Mouse (Mus musculus): ENCODE measurements around the gene Rsg1. TPM values are rescaled to one million over a fixed set of nuclear protein-coding genes. Genes with fewer than 3 reads are reported as not detected.

The Rsg1 gene
- polyA plus RNA-seq, 1 experiment = 2.9 TPM

DNA sequence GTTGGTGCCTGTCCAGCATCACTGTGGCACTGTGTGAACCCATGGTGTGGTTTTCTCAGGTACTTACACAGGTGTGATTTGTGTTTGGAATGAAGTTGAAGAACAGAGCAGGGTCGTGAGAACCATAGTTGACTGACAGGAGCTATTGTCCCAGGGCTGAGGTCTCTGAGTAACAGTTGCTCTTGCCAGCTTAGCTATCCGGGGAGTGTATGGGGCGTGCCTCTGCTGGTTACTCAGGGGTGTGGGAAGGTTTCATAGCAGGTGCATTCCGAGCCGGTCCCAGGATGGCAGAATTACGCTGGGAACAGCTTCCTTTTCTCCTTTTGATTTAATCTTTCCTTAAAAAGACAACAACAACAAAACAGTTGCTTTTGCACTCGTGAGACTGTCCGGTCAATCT, 32.9 kb upstream of the Rsg1 start:
- Histone ChIP-seq H3K27me3 (ENCODE audit: control insufficient read depth, insufficient read depth, low read length) (no peaks in the 10 kb centered on the region), H3K36me3 (ENCODE audit: control insufficient read depth, insufficient read depth, low read length) (no peaks in the 10 kb centered on the region; the same call in 1 of the 2 replicates), H3K27ac (ENCODE audit: control insufficient read depth, insufficient read depth, low read depth, low read length) (no peak overlapping the region), H3K4me3 (ENCODE audit: control insufficient read depth, low read depth, low read length) (no peak overlapping the region), H3K4me1 (ENCODE audit: control insufficient read depth, insufficient read depth, low read length) (peaks cover 2% of the 10 kb centered on the region; the same call in 1 of the 2 replicates)
- no peak for TF ChIP-seq POLR2A (IDR thresholded peaks at IDR 0.05; ENCODE audit: control insufficient read depth, low read depth, low read length)
- TF ChIP-seq CTCF (IDR thresholded peaks at IDR 0.05; ENCODE audit: control insufficient read depth, insufficient read depth, insufficient replicate concordance, low read depth, low read length) = no peak

DNA sequence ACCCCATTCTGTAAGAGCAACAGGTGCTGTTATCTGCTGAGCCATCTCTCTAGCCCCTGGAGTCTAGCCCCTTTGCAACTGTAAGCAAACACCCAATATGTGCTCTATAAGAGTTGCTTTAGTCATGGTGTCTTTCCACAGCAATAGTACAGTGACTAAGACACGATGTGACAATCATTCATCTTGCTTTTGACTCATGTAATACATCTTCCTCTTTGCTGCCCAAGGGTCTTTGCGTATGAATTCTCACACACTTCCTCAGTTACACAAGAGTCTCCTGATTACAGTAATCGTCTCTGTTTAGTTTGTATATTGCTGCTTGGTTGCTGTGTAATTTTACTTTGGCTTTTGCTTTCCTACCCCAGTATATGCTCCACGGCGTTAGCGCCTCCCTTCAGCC, 31.8 kb upstream of the Rsg1 start:
- H3K27ac ChIP-seq (ENCODE audit: control insufficient read depth, insufficient read depth, low read depth, low read length) = no peak overlapping the region
- no peaks in the 10 kb centered on the region; the same call in 1 of the 2 replicates for H3K36me3 ChIP-seq (ENCODE audit: control insufficient read depth, insufficient read depth, low read length)
- no peak for TF ChIP-seq POLR2A (IDR thresholded peaks at IDR 0.05; ENCODE audit: control insufficient read depth, low read depth, low read length)
- no peak for TF ChIP-seq CTCF (IDR thresholded peaks at IDR 0.05; ENCODE audit: control insufficient read depth, insufficient read depth, insufficient replicate concordance, low read depth, low read length)
- H3K4me1 ChIP-seq (ENCODE audit: control insufficient read depth, insufficient read depth, low read length) = no peaks in the 10 kb centered on the region
- no peaks in the 10 kb centered on the region for H3K27me3 ChIP-seq (ENCODE audit: control insufficient read depth, insufficient read depth, low read length)
- no peak overlapping the region for H3K4me3 ChIP-seq (ENCODE audit: control insufficient read depth, low read depth, low read length)

DNA sequence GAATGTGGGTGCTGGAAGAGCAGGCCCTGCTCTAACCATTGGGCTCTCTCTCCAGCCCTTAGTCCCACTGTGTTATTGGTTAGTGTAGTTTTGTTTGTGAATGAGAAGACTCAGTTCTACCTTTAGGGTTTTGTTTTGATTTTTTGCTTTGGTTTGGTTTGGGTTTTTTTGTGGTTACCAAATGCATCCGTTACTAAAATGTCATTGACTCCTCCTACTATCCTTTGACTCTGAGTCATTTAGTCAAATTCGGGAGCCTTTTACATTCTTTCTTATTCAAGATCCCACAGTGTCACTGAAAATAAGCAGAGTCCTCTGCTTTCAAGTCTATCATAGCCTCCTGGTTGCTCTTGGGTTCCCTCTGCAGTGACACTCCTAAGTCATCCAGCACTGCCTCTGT, 29.8 kb upstream of the Rsg1 start:
- no peaks in the 10 kb centered on the region; the same call in 1 of the 2 replicates for H3K36me3 ChIP-seq (ENCODE audit: control insufficient read depth, insufficient read depth, low read length)
- no peak for TF ChIP-seq CTCF (IDR thresholded peaks at IDR 0.05; ENCODE audit: control insufficient read depth, insufficient read depth, insufficient replicate concordance, low read depth, low read length)
- TF ChIP-seq POLR2A (IDR thresholded peaks at IDR 0.05; ENCODE audit: control insufficient read depth, low read depth, low read length) = no peak
- H3K4me3 ChIP-seq (ENCODE audit: control insufficient read depth, low read depth, low read length) = no peak overlapping the region
- H3K4me1 ChIP-seq (ENCODE audit: control insufficient read depth, insufficient read depth, low read length) = no peaks in the 10 kb centered on the region
- H3K27ac ChIP-seq (ENCODE audit: control insufficient read depth, insufficient read depth, low read depth, low read length) = no peak overlapping the region
- no peaks in the 10 kb centered on the region for H3K27me3 ChIP-seq (ENCODE audit: control insufficient read depth, insufficient read depth, low read length)

DNA sequence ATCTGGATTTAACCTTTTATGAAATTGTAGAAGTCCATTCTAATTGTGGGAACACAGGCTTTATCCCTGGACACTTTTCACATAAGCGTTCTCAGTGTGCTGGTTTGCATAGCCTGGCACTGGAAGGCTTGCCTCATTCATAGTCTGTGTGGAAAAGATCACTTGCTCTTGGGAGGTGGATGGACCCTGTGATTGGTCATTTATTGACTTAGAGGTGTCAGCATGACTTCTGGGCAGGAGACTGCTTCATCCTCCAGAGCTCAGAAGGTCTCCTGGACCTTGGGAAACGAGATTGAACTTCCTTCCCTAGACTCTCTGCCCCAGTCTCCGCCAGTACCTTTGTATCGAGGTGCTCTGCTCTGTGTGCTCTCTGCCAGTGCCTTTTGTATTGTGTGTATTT, 29.3 kb upstream of the Rsg1 start:
- Histone ChIP-seq H3K27me3 (ENCODE audit: control insufficient read depth, insufficient read depth, low read length) (no peaks in the 10 kb centered on the region), H3K36me3 (ENCODE audit: control insufficient read depth, insufficient read depth, low read length) (no peaks in the 10 kb centered on the region; the same call in 1 of the 2 replicates)
- TF ChIP-seq CTCF (IDR thresholded peaks at IDR 0.05; ENCODE audit: control insufficient read depth, insufficient read depth, insufficient replicate concordance, low read depth, low read length) (no peak), POLR2A (IDR thresholded peaks at IDR 0.05; ENCODE audit: control insufficient read depth, low read depth, low read length) (no peak)

DNA sequence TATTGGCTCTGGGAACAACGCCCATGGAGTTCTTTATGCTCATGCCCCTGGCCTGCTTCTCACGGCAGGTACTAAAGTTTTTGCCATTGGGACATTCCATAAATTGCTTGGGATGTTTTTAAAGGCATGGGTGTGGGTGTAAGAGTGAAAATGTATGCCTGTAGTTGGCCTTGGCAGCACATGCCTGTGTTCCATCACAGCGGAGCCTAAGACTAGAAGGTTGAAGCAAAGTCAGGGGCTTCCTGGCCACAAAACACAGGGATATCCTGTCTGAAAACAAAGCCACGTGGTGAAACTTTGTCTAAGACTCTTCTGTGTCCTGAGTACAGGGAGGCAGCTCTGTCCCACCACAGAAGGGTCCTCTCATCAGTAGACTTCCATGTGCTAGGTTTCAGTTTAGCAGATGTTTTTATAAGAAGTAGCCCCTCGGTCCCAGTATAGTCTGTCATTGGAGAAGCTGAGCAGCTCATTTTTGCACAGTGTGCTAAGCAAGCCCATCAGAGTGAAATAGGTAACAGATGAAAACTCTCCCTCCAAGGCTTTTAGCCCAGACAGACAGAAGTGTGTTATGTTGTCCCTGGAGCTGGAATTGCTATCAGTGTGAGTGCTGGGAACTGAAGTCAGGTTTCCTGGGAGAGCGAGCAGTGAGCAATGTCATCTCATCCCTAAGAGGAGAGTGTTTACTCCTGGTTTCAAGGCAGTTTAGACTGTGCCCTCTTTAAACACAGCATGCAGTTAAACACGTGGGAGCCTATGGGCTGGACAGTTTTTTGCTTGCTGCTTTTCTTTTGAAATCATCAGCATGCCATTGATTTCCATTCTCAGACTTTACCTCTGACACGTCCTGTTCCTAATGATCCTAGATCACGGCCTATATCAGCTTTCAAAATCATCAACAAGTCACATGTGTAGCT, 26.6 kb upstream of the Rsg1 start:
- TF ChIP-seq CTCF (IDR thresholded peaks at IDR 0.05; ENCODE audit: control insufficient read depth, insufficient read depth, insufficient replicate concordance, low read depth, low read length) (no peak), POLR2A (IDR thresholded peaks at IDR 0.05; ENCODE audit: control insufficient read depth, low read depth, low read length) (no peak)
- H3K27ac ChIP-seq (ENCODE audit: control insufficient read depth, insufficient read depth, low read depth, low read length) = no peak overlapping the region
- H3K4me1 ChIP-seq (ENCODE audit: control insufficient read depth, insufficient read depth, low read length) = no peaks in the 10 kb centered on the region
- H3K4me3 ChIP-seq (ENCODE audit: control insufficient read depth, low read depth, low read length) = no peak overlapping the region
- no peaks in the 10 kb centered on the region for H3K36me3 ChIP-seq (ENCODE audit: control insufficient read depth, insufficient read depth, low read length)
- no peaks in the 10 kb centered on the region for H3K27me3 ChIP-seq (ENCODE audit: control insufficient read depth, insufficient read depth, low read length)

More for the DNA sequence above, 29.3 kb upstream of the Rsg1 start:
- no peaks in the 10 kb centered on the region for H3K4me1 ChIP-seq (ENCODE audit: control insufficient read depth, insufficient read depth, low read length)
- no peak overlapping the region for H3K4me3 ChIP-seq (ENCODE audit: control insufficient read depth, low read depth, low read length)
- H3K27ac ChIP-seq (ENCODE audit: control insufficient read depth, insufficient read depth, low read depth, low read length) = no peak overlapping the region

DNA sequence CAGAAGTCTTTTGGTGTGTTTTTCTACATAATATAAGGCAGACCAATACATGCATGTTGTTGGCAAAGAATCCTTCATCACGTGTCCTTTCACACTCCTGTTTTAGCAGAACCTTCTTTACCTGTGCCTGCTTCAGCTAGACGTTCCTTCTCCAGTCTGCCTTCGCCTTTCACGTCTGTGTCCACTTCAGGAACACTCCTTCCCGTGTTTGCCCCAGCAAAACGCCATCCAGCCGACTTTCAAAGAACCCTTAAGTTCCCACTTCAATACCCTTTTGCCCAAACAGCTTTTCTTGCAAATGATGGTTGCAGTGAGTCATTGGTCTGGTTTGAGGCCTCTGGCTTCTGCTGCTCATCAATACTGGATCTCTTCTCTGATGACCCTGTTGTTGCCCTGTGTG, 22.5 kb upstream of the Rsg1 start:
- Histone ChIP-seq H3K27me3 (ENCODE audit: control insufficient read depth, insufficient read depth, low read length) (no peaks in the 10 kb centered on the region), H3K36me3 (ENCODE audit: control insufficient read depth, insufficient read depth, low read length) (peaks cover 3% of the 10 kb centered on the region; the same call in 1 of the 2 replicates), H3K4me3 (ENCODE audit: control insufficient read depth, low read depth, low read length) (no peak overlapping the region), H3K4me1 (ENCODE audit: control insufficient read depth, insufficient read depth, low read length) (no peaks in the 10 kb centered on the region), H3K27ac (ENCODE audit: control insufficient read depth, insufficient read depth, low read depth, low read length) (no peak overlapping the region)
- TF ChIP-seq POLR2A (IDR thresholded peaks at IDR 0.05; ENCODE audit: control insufficient read depth, low read depth, low read length) (no peak), CTCF (IDR thresholded peaks at IDR 0.05; ENCODE audit: control insufficient read depth, insufficient read depth, insufficient replicate concordance, low read depth, low read length) (no peak)

DNA sequence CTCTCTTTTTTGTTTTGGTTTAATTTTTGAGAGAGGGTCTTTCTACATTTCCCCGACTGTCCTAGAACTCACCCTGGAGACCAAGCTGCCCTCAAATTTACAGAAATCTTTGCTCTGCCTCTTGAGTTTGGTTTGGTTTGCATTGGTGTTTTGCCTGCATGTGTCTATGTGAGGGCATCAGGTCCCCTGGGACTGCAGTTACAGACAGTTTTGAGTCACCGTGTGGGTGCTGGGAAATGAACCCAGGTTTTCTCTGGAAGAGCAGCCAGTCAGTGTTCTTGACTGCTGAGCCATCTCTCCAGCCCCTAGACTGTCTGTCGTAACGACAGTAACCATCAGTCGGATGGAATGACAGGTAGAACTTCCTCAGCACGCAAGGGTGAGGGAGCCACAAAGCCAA, 19.2 kb upstream of the Rsg1 start:
- Histone ChIP-seq H3K36me3 (ENCODE audit: control insufficient read depth, insufficient read depth, low read length) (peaks cover 3% of the 10 kb centered on the region), H3K4me3 (ENCODE audit: control insufficient read depth, low read depth, low read length) (no peak overlapping the region), H3K27me3 (ENCODE audit: control insufficient read depth, insufficient read depth, low read length) (no peaks in the 10 kb centered on the region), H3K4me1 (ENCODE audit: control insufficient read depth, insufficient read depth, low read length) (no peaks in the 10 kb centered on the region), H3K27ac (ENCODE audit: control insufficient read depth, insufficient read depth, low read depth, low read length) (no peak overlapping the region)
- no peak for TF ChIP-seq POLR2A (IDR thresholded peaks at IDR 0.05; ENCODE audit: control insufficient read depth, low read depth, low read length)
- no peak for TF ChIP-seq CTCF (IDR thresholded peaks at IDR 0.05; ENCODE audit: control insufficient read depth, insufficient read depth, insufficient replicate concordance, low read depth, low read length)
